Mouse (Mus musculus): ENCODE results near the gene Gm3448. TPM values are rescaled to one million over a fixed set of nuclear protein-coding genes. Genes with fewer than 3 reads are reported as not detected.
A peak's percentile ranks its signal among the peaks of the same experiment; 100 is the strongest.
"Not testable (repeated sequence)": the region's sequence is repeated elsewhere in the genome, so short reads cannot be mapped to it uniquely, and the experiment has no call there.

Gm3448 gene
- polyA plus RNA-seq, 1 experiment: 324 TPM

DNA sequence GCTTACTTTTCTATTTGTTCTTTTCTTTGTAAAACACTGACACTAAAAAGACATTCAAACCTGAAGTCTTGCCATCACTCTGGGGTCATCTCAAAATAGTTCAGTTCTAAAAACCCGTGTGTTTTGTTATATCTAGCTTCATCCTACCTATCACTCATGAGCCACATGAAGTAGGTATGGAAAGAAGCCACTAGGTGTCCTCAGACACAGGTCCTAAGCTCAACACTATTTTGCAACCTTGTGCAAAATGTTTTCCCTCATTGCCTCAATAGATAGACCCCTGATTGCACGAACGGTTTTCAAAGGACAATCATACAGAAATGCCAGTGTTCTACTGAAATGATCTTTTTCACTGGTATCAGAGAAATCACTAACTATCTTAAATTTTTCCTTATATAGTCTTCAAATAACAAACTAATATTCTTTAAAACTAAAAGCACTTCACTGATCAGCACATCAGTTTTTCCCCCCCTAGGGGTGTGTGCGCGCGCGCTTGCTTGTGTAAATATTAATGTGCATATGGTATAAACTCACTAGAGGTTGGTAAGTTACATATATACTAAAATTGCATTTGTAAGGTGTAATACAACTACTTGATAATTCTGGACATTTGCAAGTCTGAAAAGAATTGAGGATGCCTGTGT lies 63.5 kb downstream of the Gm3448 start:
- H3K36me3 ChIP-seq (ENCODE audit: control insufficient read depth, insufficient read depth, low read length); H3K27me3 ChIP-seq (ENCODE audit: control insufficient read depth, insufficient read depth, low read length); H3K27ac ChIP-seq (ENCODE audit: control insufficient read depth, insufficient read depth, low read depth, low read length); H3K4me1 ChIP-seq (ENCODE audit: control insufficient read depth, insufficient read depth, low read length); H3K4me3 ChIP-seq (ENCODE audit: control insufficient read depth, low read depth, low read length): not testable (repeated sequence)

DNA sequence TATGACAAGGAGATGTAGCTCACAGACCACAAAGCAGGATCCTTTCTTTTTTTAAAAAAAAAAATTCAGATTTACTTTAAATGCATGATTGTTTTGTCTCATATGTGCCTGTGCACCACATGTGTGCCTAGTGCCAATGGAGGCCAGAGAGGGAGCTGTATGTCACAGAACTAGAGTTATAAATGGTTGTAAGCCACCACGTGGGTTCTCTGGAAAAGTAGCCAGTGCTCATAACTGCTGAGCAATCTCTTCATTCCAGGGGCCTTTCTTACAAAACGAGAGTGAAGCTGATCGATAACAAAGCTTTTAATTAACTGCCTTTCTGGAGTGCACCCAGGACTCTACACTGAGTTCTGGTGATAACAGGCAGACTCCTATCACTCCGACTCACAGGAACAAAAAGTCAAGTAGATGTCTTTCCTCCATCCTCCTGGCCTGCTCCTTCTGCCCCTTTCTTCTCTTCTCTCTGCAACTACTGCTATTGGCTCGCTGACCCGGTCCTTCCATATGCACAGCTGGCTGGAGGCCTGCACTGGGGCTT lies 72.9 kb downstream of the Gm3448 start:
- H3K36me3 ChIP-seq (ENCODE audit: control insufficient read depth, insufficient read depth, low read length); H3K27ac ChIP-seq (ENCODE audit: control insufficient read depth, insufficient read depth, low read depth, low read length); H3K4me1 ChIP-seq (ENCODE audit: control insufficient read depth, insufficient read depth, low read length); H3K27me3 ChIP-seq (ENCODE audit: control insufficient read depth, insufficient read depth, low read length); H3K4me3 ChIP-seq (ENCODE audit: control insufficient read depth, low read depth, low read length): not testable (repeated sequence)

- H3K4me3 ChIP-seq (ENCODE audit: control insufficient read depth, low read depth, low read length); H3K27me3 ChIP-seq (ENCODE audit: control insufficient read depth, insufficient read depth, low read length); H3K36me3 ChIP-seq (ENCODE audit: control insufficient read depth, insufficient read depth, low read length): not testable (repeated sequence)
Observed at GRCm38 (mm10) chr17:14961557-14962154, 79.7 kb downstream of the Gm3448 start.

GRCm38 (mm10) chr17:14960951-14961556 lies 80.3 kb downstream of the Gm3448 start, which contains the start of gene Phf10:
Gene Phf10, minus strand, starts transcription at chr17:14961273.
- Histone ChIP-seq H3K4me3 (ENCODE audit: control insufficient read depth, low read depth, low read length) (peak within 1 kb of the TSS; percentile 96), H3K27ac (ENCODE audit: control insufficient read depth, insufficient read depth, low read depth, low read length) (peak within 1 kb of the TSS; percentile 88)
- not testable (repeated sequence) for H3K36me3 ChIP-seq (ENCODE audit: control insufficient read depth, insufficient read depth, low read length); H3K27me3 ChIP-seq (ENCODE audit: control insufficient read depth, insufficient read depth, low read length); H3K4me1 ChIP-seq (ENCODE audit: control insufficient read depth, insufficient read depth, low read length)
- TF ChIP-seq POLR2A (IDR thresholded peaks at IDR 0.05; ENCODE audit: control insufficient read depth, low read depth, low read length): 0 out of 2 replicates have a peak, but pooled peaks have one; percentile 10

More at GRCm38 (mm10) chr17:14961557-14962154, 79.7 kb downstream of the Gm3448 start:
- not testable (repeated sequence) for H3K27ac ChIP-seq (ENCODE audit: control insufficient read depth, insufficient read depth, low read depth, low read length); H3K4me1 ChIP-seq (ENCODE audit: control insufficient read depth, insufficient read depth, low read length)

- Histone ChIP-seq H3K27me3 (ENCODE audit: control insufficient read depth, insufficient read depth, low read length) (no peaks in the 10 kb centered on the region), H3K4me1 (ENCODE audit: control insufficient read depth, insufficient read depth, low read length) (peaks cover 3% of the 10 kb centered on the region), H3K36me3 (ENCODE audit: control insufficient read depth, insufficient read depth, low read length) (peaks cover 1% of the 10 kb centered on the region; the same call in 1 of the 2 replicates), H3K4me3 (ENCODE audit: control insufficient read depth, low read depth, low read length) (peak overlapping the region; percentile 96), H3K27ac (ENCODE audit: control insufficient read depth, insufficient read depth, low read depth, low read length) (peak overlapping the region; percentile 88)
- 0 out of 2 replicates have a peak, but pooled peaks have one; percentile 10 for TF ChIP-seq POLR2A (IDR thresholded peaks at IDR 0.05; ENCODE audit: control insufficient read depth, low read depth, low read length)
- TF ChIP-seq CTCF (IDR thresholded peaks at IDR 0.05; ENCODE audit: control insufficient read depth, insufficient read depth, insufficient replicate concordance, low read depth, low read length): no peak
Observed at GRCm38 (mm10) chr17:14960520-14960919, 80.8 kb downstream of the Gm3448 start.

DNA sequence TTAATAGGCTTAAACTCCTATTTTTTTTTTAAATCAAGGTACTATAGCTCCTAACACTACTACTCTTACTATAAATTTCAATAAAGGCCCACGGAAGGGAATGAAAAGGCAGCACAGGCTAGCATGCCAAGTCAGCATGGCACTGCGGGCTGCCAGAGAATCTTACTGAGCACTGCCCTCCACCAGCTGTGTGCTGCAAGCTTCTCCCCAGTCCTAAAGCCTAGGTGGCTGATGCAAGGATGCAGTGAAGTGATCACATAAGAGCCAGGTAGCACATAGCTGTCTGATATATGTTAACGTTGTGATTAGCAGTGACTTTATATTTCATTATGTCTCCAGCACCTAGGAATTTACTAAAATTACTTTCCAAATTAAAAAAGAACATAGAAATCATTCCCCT lies 81.4 kb downstream of the Gm3448 start:
- Histone ChIP-seq H3K27ac (ENCODE audit: control insufficient read depth, insufficient read depth, low read depth, low read length) (no peak overlapping the region), H3K27me3 (ENCODE audit: control insufficient read depth, insufficient read depth, low read length) (no peaks in the 10 kb centered on the region), H3K4me1 (ENCODE audit: control insufficient read depth, insufficient read depth, low read length) (peaks cover 3% of the 10 kb centered on the region), H3K36me3 (ENCODE audit: control insufficient read depth, insufficient read depth, low read length) (peaks cover 1% of the 10 kb centered on the region; the same call in 1 of the 2 replicates), H3K4me3 (ENCODE audit: control insufficient read depth, low read depth, low read length) (peak overlapping the region; percentile 50)
- TF ChIP-seq POLR2A (IDR thresholded peaks at IDR 0.05; ENCODE audit: control insufficient read depth, low read depth, low read length) (no peak), CTCF (IDR thresholded peaks at IDR 0.05; ENCODE audit: control insufficient read depth, insufficient read depth, insufficient replicate concordance, low read depth, low read length) (no peak)

DNA sequence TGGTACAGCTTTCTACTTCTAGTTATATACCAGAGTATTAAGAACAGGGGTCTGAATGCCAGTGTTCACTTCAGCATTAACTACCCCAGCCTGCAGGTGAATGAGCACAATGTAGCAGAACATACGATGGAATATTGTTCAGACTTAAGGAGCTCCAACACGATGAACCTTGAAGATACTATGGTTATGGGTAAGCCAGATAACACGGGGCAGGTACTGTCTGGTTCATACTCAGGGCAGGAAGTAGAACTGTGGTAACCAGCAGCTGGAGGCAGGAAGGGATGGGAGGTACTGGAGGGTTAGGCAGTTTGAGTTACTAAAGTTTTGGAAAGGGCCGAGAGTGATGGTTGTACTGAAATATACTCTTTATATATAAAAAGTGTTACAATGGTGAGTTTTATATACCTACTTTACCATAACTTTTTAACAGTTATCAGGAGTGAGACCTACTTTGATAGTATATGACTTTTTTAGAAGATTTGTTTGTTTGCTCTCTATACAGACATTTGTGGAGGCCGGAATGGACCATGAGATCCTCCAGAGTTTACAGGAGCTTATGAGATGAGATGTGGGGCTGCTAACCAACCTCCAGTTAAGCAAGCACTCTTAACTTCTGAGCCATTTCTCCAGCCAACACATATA lies 82.5 kb downstream of the Gm3448 start:
- Histone ChIP-seq H3K4me1 (ENCODE audit: control insufficient read depth, insufficient read depth, low read length) (peaks cover 3% of the 10 kb centered on the region), H3K36me3 (ENCODE audit: control insufficient read depth, insufficient read depth, low read length) (peaks cover 1% of the 10 kb centered on the region; the same call in 1 of the 2 replicates), H3K4me3 (ENCODE audit: control insufficient read depth, low read depth, low read length) (no peak overlapping the region), H3K27ac (ENCODE audit: control insufficient read depth, insufficient read depth, low read depth, low read length) (no peak overlapping the region), H3K27me3 (ENCODE audit: control insufficient read depth, insufficient read depth, low read length) (no peaks in the 10 kb centered on the region)
- TF ChIP-seq CTCF (IDR thresholded peaks at IDR 0.05; ENCODE audit: control insufficient read depth, insufficient read depth, insufficient replicate concordance, low read depth, low read length): no peak
- no peak for TF ChIP-seq POLR2A (IDR thresholded peaks at IDR 0.05; ENCODE audit: control insufficient read depth, low read depth, low read length)
